Mouse (Mus musculus): ENCODE measurements around the gene Trim59.

Trim59 gene

DNA sequence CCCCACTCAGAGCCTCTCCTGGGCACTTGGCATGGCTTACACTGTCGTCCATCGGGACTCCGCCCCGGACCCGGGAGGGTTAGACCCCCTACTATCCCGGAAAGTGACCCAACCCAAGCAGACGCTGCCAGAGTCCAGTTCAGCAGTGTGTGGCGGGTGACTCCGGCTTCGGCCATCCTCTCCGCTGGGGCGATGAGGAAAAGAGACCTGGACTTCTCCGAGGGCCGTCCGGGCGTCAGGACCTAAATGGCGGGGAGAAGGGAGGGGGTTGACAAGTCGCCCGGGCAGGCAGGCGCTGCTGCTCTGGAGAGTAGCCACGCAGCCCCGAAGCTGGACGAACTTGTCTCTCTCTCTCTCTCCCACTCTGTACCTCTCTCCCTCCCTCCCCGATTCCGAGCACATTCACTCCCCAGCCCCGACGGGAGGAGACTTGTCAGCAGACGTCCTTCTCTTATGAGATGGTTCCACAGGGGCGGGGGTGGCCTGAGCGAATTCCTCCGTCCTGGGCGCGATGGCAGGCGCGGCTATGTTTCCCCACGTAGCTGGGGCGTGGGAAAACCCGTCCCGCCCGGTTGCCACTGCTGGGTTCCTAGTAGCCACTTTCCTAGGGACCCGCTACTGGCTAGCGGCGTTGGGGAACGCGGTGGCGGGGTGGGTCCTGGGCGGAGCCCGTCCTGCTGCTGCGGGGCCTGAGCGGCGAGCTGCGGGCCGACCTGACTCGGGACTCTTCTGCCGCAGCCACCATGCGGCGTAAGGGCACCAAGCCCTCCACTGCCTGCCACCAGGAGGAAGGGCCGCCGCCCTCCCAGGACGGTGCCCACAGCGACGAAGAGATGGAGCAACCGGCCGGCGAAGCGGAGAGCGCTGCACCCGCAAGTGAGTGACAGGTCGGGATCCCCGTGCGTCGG is 39.0 kb downstream of the Trim59 start:
- peak; percentile 44 to 47 for DNase-seq (ENCODE audit: low spot score in 2 of 2)

DNA sequence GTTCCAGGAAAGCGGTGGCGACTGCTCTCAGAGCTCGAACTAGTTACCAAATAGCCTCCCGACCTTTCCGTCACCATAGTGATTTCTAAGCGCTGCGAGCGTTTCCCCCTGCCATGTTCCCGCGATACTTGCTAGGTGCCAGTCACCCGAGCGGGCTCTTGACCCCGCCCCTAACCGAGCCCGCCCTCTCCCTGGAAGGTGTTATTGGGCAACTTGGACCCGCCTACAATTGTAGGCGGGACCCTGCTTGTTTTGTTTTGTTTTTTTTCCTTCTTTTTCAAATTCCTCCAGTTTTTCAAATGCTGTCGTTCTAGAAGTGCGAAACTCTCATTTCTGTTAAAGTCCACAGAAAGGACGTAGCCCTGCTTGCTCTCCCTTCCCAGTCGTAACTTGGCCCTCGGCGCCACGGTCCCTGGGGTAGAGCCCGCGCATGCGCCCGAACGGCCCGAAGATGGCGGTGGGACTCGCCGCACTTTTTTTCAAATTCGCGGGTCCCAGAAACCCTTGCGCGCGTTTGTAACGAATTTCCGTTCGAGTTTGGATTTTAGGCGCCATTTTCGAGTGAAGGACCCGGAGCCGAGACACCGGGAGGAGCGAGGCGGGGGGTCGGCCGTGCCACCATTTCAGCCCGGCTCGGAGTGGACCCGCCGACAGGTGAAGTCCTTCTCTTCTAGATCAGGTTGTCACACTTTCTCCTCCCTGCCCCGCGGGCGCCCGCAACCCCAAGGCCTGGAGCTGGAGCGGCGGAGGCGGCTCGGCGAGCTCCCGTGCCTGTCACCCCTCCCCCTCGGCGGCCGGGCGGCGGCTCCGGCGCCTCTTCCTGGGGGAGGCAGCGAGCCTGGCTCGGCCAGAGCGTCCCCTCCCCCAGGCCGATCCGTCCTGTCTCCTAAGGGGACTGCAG is 39.9 kb downstream of the Trim59 start, which contains the start of the genes Ift80 and Smc4:
Gene Ift80, minus strand, starts transcription at position 134 of the 901 bp plus-strand sequence.
Gene Smc4, plus strand, starts transcription at position 302 of the 901 bp plus-strand sequence.
- DNase-seq (ENCODE audit: low spot score in 2 of 2): peak; percentile 95 to 96

DNA sequence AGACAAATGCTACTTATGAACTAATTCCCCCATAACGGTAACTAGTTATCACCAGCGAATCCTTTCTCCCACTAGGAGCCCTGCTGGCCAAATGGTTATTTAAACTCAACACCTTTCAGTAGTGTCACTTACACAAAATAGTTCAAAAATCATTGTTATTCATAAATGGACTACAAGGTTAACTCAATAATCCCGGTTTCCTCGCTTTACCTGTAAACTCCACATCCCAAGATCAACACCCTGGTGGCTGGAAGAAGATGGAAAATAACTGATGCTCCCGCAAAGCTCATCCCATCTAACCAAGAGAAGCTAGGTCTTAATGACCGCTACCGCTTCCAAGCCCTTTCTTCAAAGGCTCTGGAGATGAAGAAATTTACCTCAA is 40.5 kb downstream of the Trim59 start:
- DNase-seq (ENCODE audit: low spot score in 2 of 2): no peak

DNA sequence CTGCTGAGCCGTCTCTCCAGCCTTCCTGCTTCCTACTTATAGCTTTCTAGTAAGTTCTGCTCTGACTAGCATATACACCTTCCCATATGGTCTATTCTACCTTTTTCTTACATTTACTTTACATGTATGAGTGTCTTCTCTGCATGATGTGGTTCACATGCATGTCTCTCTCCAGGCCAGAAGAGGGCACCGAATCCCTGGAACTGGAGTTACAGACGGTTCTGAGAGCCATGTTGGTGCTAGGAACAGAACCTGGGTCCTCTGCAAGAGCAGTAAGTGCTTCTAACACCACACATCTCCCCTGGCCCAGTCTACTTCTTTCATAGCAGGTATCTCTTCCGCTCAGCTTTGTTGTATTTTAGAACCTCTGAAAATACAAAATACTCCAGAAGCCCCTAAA is 41.8 kb downstream of the Trim59 start:
- no peak for DNase-seq (ENCODE audit: low spot score in 2 of 2)

DNA sequence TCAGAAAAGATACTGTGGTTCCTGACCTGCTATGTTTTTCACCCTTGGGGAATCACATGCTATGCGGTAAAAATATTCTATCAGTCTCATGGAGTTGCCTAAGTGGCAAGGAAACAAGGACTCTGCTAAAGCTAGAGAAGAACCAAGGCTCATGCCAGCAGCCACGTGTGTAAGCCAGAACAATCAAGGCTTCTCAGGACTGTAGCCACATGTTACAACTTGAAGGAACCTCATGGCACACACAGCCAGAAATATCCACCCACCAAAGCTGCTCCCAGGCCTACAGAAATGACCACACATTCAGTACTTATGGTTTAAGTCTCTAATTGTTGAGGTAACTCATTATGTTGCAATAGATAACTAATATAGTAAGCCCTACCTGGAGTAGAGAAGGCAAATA is 58.0 kb downstream of the Trim59 start:
- no peak for DNase-seq (ENCODE audit: low spot score in 2 of 2)
